8 mouse cellular contexts compared by ENCODE assay signal in the genomic region with DNA sequence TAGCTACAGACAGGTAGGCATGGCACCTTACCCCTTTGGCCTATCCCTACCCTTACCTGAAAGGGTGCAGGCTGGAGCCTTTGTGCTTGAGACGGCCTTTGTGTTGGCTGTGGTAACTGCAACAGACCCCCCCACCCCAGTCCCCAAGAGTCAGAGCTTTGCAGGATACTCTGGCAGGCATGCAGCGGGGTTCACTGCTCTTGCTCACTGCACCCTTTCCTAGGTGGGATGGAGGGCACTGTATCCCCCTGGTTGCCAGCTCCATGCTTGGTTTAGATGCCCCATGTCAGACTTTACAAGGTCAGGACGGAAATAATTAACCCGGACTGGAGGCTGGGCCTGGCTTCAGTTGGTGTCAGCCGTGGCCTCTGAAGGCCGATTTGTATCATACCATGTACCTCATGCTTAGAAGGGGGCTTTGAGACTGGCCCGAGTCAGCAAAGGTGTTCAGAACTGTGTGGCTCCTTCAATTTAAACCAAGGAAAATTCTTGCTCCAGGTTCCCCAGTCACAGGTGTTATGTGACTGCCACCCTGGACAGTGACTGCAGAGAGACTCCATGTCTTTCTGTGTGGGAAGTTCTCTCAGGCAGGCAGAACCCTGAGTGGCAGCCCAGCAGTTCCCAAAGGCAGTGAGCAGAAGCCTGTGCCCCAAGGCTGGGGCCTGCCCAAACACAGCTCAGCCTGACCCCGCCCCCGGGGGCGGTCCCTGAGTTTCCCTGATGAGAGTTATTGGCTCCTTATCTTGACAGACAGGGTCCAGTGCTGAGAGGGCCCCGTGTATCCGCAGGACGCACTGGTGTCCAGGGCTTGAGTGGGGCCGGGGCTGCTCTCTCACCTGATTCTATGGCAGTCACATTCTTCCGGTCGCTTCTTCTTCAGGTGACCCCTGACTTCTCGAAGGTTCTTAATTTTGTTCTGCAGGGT.
DNase-seq lines count a peak whose midpoint lies in the region; ATAC-seq and TF ChIP-seq lines count a peak whose summit lies in the region.

No protein-coding gene starts in this region.

- TF ChIP-seq CTCF in lung, embryonic 14.5 days (IDR thresholded peaks at IDR 0.05; ENCODE audit: low read depth) = no peak

- peaks cover 3% of the 10 kb centered on the region; the same call in 1 of the 2 replicates for H3K36me3 ChIP-seq in lung, embryonic 14.5 days (ENCODE audit: insufficient read depth)

- DNase-seq in lung, embryonic 14.5 days = peak; percentile 82
- no peak for DNase-seq in lung, postnatal 25 days (ENCODE audit: low spot score)
- DNase-seq in c-Kit-negative CD71-positive TER-119-positive erythroid progenitor cells, embryonic 14.5 days (ENCODE audit: low read depth, low spot score) = peak; percentile 25
- peak; percentile 53 for DNase-seq in heart, adult 8-10 months (ENCODE audit: low spot score)
- DNase-seq in kidney, postnatal 14 days = peak; percentile 76
- DNase-seq in retina, embryonic 14.5 days (ENCODE audit: low spot score) = peak; percentile 76
- no peak for DNase-seq in thymus, postnatal 25 days
- DNase-seq in left cerebral cortex, adult 8-10 months (ENCODE audit: low spot score in 2 of 2) = no peak

- peak overlapping the region; percentile 41; the same call in 1 of the 2 replicates for H3K4me2 ChIP-seq in lung, embryonic 14.5 days

- 0 out of 2 replicates have a peak, but pooled peaks cover 4% of the 10 kb centered on the region for H3K4me1 ChIP-seq in lung, embryonic 14.5 days (ENCODE audit: insufficient read depth)

- WGBS in lung, embryonic 14.5 days = 48% methylated on average over 17 of the region's 17 CpGs

- H3K9ac ChIP-seq in lung, embryonic 14.5 days = 0 out of 2 replicates have a peak overlapping the region, but pooled peaks have one; percentile 5

- no peaks in the 10 kb centered on the region for H3K27me3 ChIP-seq in lung, embryonic 14.5 days (ENCODE audit: insufficient read depth, low read length)

- no peak overlapping the region for H3K4me3 ChIP-seq in lung, embryonic 14.5 days (ENCODE audit: low read depth, low read length)

- peak; percentile 73 for ATAC-seq in lung, embryonic 14.5 days (ENCODE audit: insufficient read depth)

- H3K9me3 ChIP-seq in lung, embryonic 14.5 days (ENCODE audit: low read depth, low read length) = no peaks in the 10 kb centered on the region

- H3K27ac ChIP-seq in lung, embryonic 14.5 days (ENCODE audit: low read depth) = peak overlapping the region; percentile 77; the same call in 1 of the 2 replicates

Comparison
In these comparisons a context has a peak if more than half of its experiments do, and no peak if none do; other contexts are left out.
1. DNase-seq: peak in lung, embryonic 14.5 days (single experiment), c-Kit-negative CD71-positive TER-119-positive erythroid progenitor cells, embryonic 14.5 days (single experiment), heart, adult 8-10 months (single experiment), kidney, postnatal 14 days (single experiment) and retina, embryonic 14.5 days (single experiment); none in lung, postnatal 25 days (single experiment), thymus, postnatal 25 days (single experiment) and left cerebral cortex, adult 8-10 months (0 of 2).